Mouse (Mus musculus) MEL (cell line): ENCODE data around the gene Prkcz. TPM values are rescaled to one million over a fixed set of nuclear protein-coding genes. Genes with fewer than 3 reads are reported as not detected.

Source experiments
- DNase-seq: peaks from one replicate; pipeline ENCODE4 v3.0.0; 2011; ENCODE audit warnings: low read depth, low spot score
- H3K27ac ChIP-seq: 2 replicates; pipeline ENCODE4 v1.5.1; 2012; ENCODE audit warnings: low read depth, mild to moderate bottlenecking, control low read depth, low read length, moderate library complexity; ENCODE audit not compliant: control insufficient read depth
- H3K27me3 ChIP-seq, 2 experiments: fragments of 150-350 bp in 1 of 2; sonication (generic) in 1 of 2; 2 replicates each; pipeline ENCODE4 v1.6.1; 2012; ENCODE audit warnings: low read length in 2 of 2, mild to moderate bottlenecking in 2 of 2, improper control_type of control experiment in 1 of 2, moderate library complexity in 1 of 2; ENCODE audit not compliant: insufficient read depth in 2 of 2, control insufficient read depth in 1 of 2
- H3K36me3 ChIP-seq, 2 experiments: 2 replicates each; pipeline ENCODE4 v1.6.1; 2012 to 2014; ENCODE audit warnings: low read length in 2 of 2, improper control_type of control experiment in 1 of 2, inconsistent platforms in 1 of 2, mild to moderate bottlenecking in 1 of 2; ENCODE audit not compliant: insufficient read depth in 2 of 2, control insufficient read depth in 1 of 2
- H3K4me1 ChIP-seq, 2 experiments: fragments of 150-350 bp in 1 of 2; sonication (generic) in 1 of 2; 2 replicates each; pipeline ENCODE4 v1.6.1; 2012; ENCODE audit warnings: low read length in 2 of 2, improper control_type of control experiment in 1 of 2, mild to moderate bottlenecking in 1 of 2; ENCODE audit not compliant: insufficient read depth in 2 of 2, control insufficient read depth in 1 of 2
- H3K4me3 ChIP-seq, 2 experiments: fragments of 150-350 bp in 1 of 2; sonication (generic) in 1 of 2; 2 replicates each; pipeline ENCODE4 v1.5.1; 2012; ENCODE audit warnings: low read depth in 2 of 2, low read length in 2 of 2, mild to moderate bottlenecking in 2 of 2, moderate library complexity in 2 of 2, control low read depth in 1 of 2, improper control_type of control experiment in 1 of 2; ENCODE audit not compliant: control insufficient read depth in 1 of 2, insufficient read depth in 1 of 2
- H3K79me2 ChIP-seq: 2 replicates; pipeline ENCODE4 v1.6.1; 2012; ENCODE audit warnings: mild to moderate bottlenecking, low read length, moderate library complexity; ENCODE audit not compliant: control insufficient read depth, poor library complexity, insufficient read depth
- H3K9ac ChIP-seq: 2 replicates; pipeline ENCODE4 v1.6.1; 2012; ENCODE audit warnings: low read depth, mild to moderate bottlenecking, control low read depth, low read length, moderate library complexity; ENCODE audit not compliant: control insufficient read depth, poor library complexity, severe bottlenecking
- H3K9me3 ChIP-seq: fragments of 150-350 bp; sonication (generic); replicated peaks from 2 replicates; pipeline ENCODE4 v1.6.1; 2012; ENCODE audit warnings: mild to moderate bottlenecking, low read length, improper control_type of control experiment, moderate library complexity; ENCODE audit not compliant: insufficient read depth
- CHD1 ChIP-seq: IDR thresholded peaks from 2 replicates; pipeline ENCODE4 v1.6.1; 2012; ENCODE audit warnings: low read depth, mild to moderate bottlenecking, inconsistent platforms, low read length, improper control_type of control experiment
- CHD2 ChIP-seq: IDR thresholded peaks from 2 replicates; pipeline ENCODE4 v1.6.1; 2011; ENCODE audit warnings: low read length, improper control_type of control experiment
- E2F4 ChIP-seq: IDR thresholded peaks from 2 replicates; pipeline ENCODE4 v1.6.1; 2011; ENCODE audit warnings: low read depth, low read length, improper control_type of control experiment, borderline replicate concordance
- ELF1 ChIP-seq: IDR thresholded peaks from 2 replicates; pipeline ENCODE4 v1.6.1; 2014; ENCODE audit warnings: low read depth, mild to moderate bottlenecking, inconsistent platforms, low read length, improper control_type of control experiment, moderate library complexity
- ETS1 ChIP-seq: IDR thresholded peaks from 2 replicates; pipeline ENCODE4 v1.6.1; 2012; ENCODE audit warnings: low read depth, mild to moderate bottlenecking, inconsistent platforms, low read length, improper control_type of control experiment, moderate library complexity
- HCFC1 ChIP-seq: IDR thresholded peaks from 2 replicates; pipeline ENCODE4 v1.6.1; 2012; ENCODE audit warnings: low read depth, mild to moderate bottlenecking, inconsistent platforms, low read length, improper control_type of control experiment, moderate library complexity
- JUND ChIP-seq: IDR thresholded peaks from 2 replicates; pipeline ENCODE4 v1.6.1; 2011; ENCODE audit warnings: low read depth, mild to moderate bottlenecking, improper control_type of control experiment, low read length
- KAT2A ChIP-seq: conservative IDR thresholded peaks from 2 replicates; pipeline ENCODE4 v1.6.1; 2012; ENCODE audit warnings: low read depth, low read length, improper control_type of control experiment, inconsistent platforms
- MAFK ChIP-seq: IDR thresholded peaks from 2 replicates; pipeline ENCODE4 v1.6.1; 2011; ENCODE audit warnings: low read depth, mild to moderate bottlenecking, low read length, improper control_type of control experiment, borderline replicate concordance
- MEF2A ChIP-seq: IDR thresholded peaks from 2 replicates; pipeline ENCODE4 v1.6.1; 2014; ENCODE audit warnings: low read depth, mild to moderate bottlenecking, inconsistent platforms, low read length, improper control_type of control experiment; ENCODE audit not compliant: poor library complexity, insufficient replicate concordance, severe bottlenecking; ENCODE audit errors: extremely low read depth
- MXI1 ChIP-seq: IDR thresholded peaks from 2 replicates; pipeline ENCODE4 v1.6.1; 2011; ENCODE audit warnings: mild to moderate bottlenecking, low read depth, low read length, improper control_type of control experiment
- MYC ChIP-seq: IDR thresholded peaks from 2 replicates; pipeline ENCODE4 v1.6.1; 2011; ENCODE audit warnings: low read depth, mild to moderate bottlenecking, low read length, improper control_type of control experiment, moderate library complexity
- POLR2A ChIP-seq, 2 experiments: IDR thresholded peaks; 2 replicates each; pipeline ENCODE4 v1.6.1; 2011 to 2012; ENCODE audit warnings: low read length in 2 of 2, mild to moderate bottlenecking in 2 of 2, control low read depth in 1 of 2, improper control_type of control experiment in 1 of 2, low read depth in 1 of 2, moderate library complexity in 1 of 2; ENCODE audit not compliant: control insufficient read depth in 1 of 2, insufficient read depth in 1 of 2, poor library complexity in 1 of 2
- POLR2AphosphoS5 ChIP-seq: IDR thresholded peaks from 2 replicates; pipeline ENCODE4 v1.6.1; 2012; ENCODE audit warnings: low read depth, borderline replicate concordance, mild to moderate bottlenecking, inconsistent platforms, low read length, moderate library complexity, mixed read lengths
- RCOR1 ChIP-seq: IDR thresholded peaks from 2 replicates; pipeline ENCODE4 v1.6.1; 2012; ENCODE audit warnings: low read depth, mild to moderate bottlenecking, inconsistent platforms, low read length, improper control_type of control experiment
- TAL1 ChIP-seq: IDR thresholded peaks from 2 replicates; pipeline ENCODE4 v1.6.1; 2012; ENCODE audit warnings: mild to moderate bottlenecking, inconsistent platforms, low read length, moderate library complexity, mixed read lengths
- TCF12 ChIP-seq: IDR thresholded peaks from 2 replicates; pipeline ENCODE4 v1.6.1; 2014; ENCODE audit warnings: low read depth, mild to moderate bottlenecking, inconsistent platforms, low read length, improper control_type of control experiment, moderate library complexity
- UBTF ChIP-seq: IDR thresholded peaks from 2 replicates; pipeline ENCODE4 v1.6.1; 2012; ENCODE audit warnings: low read depth, mild to moderate bottlenecking, inconsistent platforms, low read length, improper control_type of control experiment, moderate library complexity, borderline replicate concordance; ENCODE audit not compliant: insufficient read depth
- USF2 ChIP-seq, 2 experiments: IDR thresholded peaks; 2 replicates each; pipeline ENCODE4 v1.6.1; 2011 to 2012; ENCODE audit warnings: improper control_type of control experiment in 2 of 2, low read length in 2 of 2, borderline replicate concordance in 1 of 2, inconsistent platforms in 1 of 2, low read depth in 1 of 2, mild to moderate bottlenecking in 1 of 2; ENCODE audit not compliant: insufficient read depth in 1 of 2
- ZC3H11A ChIP-seq: IDR thresholded peaks from 2 replicates; pipeline ENCODE4 v1.6.1; 2012; ENCODE audit warnings: low read depth, mild to moderate bottlenecking, inconsistent platforms, low read length, improper control_type of control experiment
- ZNF384 ChIP-seq: IDR thresholded peaks from 2 replicates; pipeline ENCODE4 v1.6.1; 2012; ENCODE audit warnings: low read depth, mild to moderate bottlenecking, inconsistent platforms, low read length, improper control_type of control experiment
- polyA plus RNA-seq, 2 experiments: library from polyadenylated mRNA; stranded (reverse) in 1 of 2; unstranded in 1 of 2; fragments of >175 nt in 1 of 2; fragments of >200 nt in 1 of 2; gene quantifications; 2 replicates each; pipeline versions ENCODE4 v1.2.1 to v1.2.4; 2012; ENCODE audit warnings: low replicate concordance in 2 of 2, low read depth in 1 of 2; ENCODE audit not compliant: insufficient read length in 2 of 2, insufficient read depth in 1 of 2, missing spikeins in 1 of 2
- total RNA-seq: library from RNA; depleted of rRNA; stranded (reverse); fragments of 300-350 nt; gene quantifications from 2 replicates; pipeline ENCODE4 v1.2.3, GENCODE M21; 2012

Gene Prkcz
- total and polyA plus RNA-seq, 3 experiments, result 0.12 to 0.92 TPM; not detected in 1

DNA sequence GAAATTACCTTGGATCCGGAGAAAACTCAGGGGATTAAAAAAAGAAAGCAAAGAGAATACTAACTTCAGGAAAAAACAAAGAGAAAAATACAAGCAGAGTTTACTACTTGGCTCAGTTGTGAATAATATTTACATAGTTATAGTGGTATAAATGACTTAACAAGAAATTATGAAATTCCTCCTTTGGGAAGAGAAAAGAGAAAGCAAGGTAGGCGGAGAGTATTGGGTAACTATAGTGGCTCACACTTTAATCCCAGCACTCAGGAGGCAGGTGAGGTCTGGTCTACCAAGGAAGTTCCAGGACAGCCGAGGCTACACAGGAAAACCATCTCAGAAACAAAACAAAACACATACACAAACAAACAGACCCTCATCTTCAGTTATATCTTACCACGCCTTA is 133.2 kb downstream of the Prkcz start:
- Histone ChIP-seq H3K9ac (no peak overlapping the region), H3K4me3 (no peak overlapping the region), H3K79me2 (peaks cover 2% of the 10 kb centered on the region; the same call in 1 of the 2 replicates), H3K27me3 (peaks cover 5 to 6% of the 10 kb centered on the region in 2 experiments), H3K4me1 (peaks cover 0 to 7% of the 10 kb centered on the region in 2 experiments; a peak in 2 of 4 replicates), H3K27ac (no peak overlapping the region), H3K36me3 (no peaks in the 10 kb centered on the region), H3K9me3 (no peaks in the 10 kb centered on the region)
- TF ChIP-seq MXI1 (no peak), RCOR1 (no peak), TAL1 (no peak), MAFK (no peak), ZC3H11A (no peak), JUND (no peak), E2F4 (no peak), POLR2AphosphoS5 (no peak), CHD1 (no peak), HCFC1 (no peak), ETS1 (no peak), CHD2 (no peak), USF2 (IDR thresholded peaks at IDR 0.05; ENCODE audit: borderline replicate concordance in 1 of 2, insufficient read depth in 1 of 2, low read depth in 1 of 2, low read length in 2 of 2) (no peak), POLR2A (IDR thresholded peaks at IDR 0.05; ENCODE audit: control insufficient read depth in 1 of 2, insufficient read depth in 1 of 2, low read depth in 1 of 2, low read length in 2 of 2, poor library complexity in 1 of 2) (no peak), MEF2A (no peak), MYC (no peak), KAT2A (no peak), ZNF384 (no peak), TCF12 (no peak)
- no peak for DNase-seq

DNA sequence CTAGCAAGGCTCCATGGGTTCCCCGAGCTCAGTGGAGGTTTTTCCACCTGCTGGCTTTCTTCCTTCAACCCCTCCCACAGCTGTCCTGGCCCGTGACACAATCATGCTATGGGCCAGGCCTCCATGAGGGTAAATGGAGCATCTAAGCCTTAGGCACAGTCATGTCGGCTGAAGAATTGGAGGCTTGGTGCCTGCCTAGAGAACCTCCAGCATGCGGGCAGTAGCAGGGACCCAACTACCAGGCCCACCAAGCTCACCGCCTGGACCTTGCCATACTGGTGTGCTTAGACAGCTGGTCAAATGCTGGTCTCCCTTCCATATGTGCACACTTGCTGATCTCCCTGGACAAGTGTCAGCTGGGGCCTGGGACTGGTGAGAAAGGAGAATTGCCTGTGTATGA is 135.2 kb downstream of the Prkcz start:
- Histone ChIP-seq H3K9ac (no peak overlapping the region), H3K27me3 (peaks cover 4 to 6% of the 10 kb centered on the region in 2 experiments; a peak in 3 of 4 replicates)
- DNase-seq, result no peak
- TF ChIP-seq UBTF (no peak), ETS1 (no peak), JUND (no peak), MYC (no peak), ELF1 (no peak), HCFC1 (no peak), RCOR1 (no peak), TAL1 (no peak), KAT2A (no peak), TCF12 (no peak)
- TF ChIP-seq, all 39 proteins: peak for 0
- no peaks in the 10 kb centered on the region for H3K9me3 ChIP-seq
- H3K36me3 ChIP-seq, result peaks cover 0 to 3% of the 10 kb centered on the region in 2 experiments; a peak in 2 of 4 replicates
- no peak overlapping the region for H3K27ac ChIP-seq
- H3K79me2 ChIP-seq, result peaks cover 14% of the 10 kb centered on the region
- peaks cover 2 to 9% of the 10 kb centered on the region in 2 experiments for H3K4me1 ChIP-seq
- H3K4me3 ChIP-seq, result no peak overlapping the region
